Mouse (Mus musculus) T-helper 2 cell (primary cell): ENCODE data around the gene Fam76a.

Experiments used
- in situ Hi-C: fragments of 300-600 bp; cut with MboI, MseI; formaldehyde crosslinking; loops from one replicate; pipeline ENCODE4 v1.15.1; 2025; ENCODE audit warnings: high pct_unique_total_duplicates

Fam76a gene

GRCm38 (mm10) chr4:132922558-132923008 is at the start of gene Fam76a:
Gene Fam76a (minus strand): TSS chr4:132922558.
- in situ Hi-C loops = loop anchor here (10.0 kb wide), 1 partner anchor 88 kb away; no protein-coding TSS in a partner anchor

DNA sequence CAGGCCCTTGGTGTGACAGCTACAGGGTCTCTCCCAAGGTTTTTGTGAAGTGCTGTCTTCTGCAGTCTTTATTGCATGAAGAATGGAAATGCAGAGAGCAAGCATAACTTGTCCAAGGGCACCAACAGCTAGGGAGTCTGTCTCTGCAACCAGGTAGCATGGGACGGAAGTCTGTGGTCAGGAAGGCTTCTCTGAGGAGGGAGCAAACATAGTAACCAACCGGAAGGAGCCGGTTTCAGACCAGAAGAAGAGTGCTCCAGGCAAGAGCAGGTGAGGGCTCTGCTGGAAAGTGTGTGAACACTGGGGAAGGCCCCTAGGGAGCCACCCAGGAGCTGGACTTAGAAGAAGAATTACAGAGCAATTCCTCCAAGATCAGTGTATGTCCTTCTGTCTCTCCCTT is 49.7 kb upstream of the Fam76a start:
- in situ Hi-C loops = no loop called here

- in situ Hi-C loops = no loop called here
Measured at GRCm38 (mm10) chr4:132971601-132972000, 49.2 kb upstream of the Fam76a start.

DNA sequence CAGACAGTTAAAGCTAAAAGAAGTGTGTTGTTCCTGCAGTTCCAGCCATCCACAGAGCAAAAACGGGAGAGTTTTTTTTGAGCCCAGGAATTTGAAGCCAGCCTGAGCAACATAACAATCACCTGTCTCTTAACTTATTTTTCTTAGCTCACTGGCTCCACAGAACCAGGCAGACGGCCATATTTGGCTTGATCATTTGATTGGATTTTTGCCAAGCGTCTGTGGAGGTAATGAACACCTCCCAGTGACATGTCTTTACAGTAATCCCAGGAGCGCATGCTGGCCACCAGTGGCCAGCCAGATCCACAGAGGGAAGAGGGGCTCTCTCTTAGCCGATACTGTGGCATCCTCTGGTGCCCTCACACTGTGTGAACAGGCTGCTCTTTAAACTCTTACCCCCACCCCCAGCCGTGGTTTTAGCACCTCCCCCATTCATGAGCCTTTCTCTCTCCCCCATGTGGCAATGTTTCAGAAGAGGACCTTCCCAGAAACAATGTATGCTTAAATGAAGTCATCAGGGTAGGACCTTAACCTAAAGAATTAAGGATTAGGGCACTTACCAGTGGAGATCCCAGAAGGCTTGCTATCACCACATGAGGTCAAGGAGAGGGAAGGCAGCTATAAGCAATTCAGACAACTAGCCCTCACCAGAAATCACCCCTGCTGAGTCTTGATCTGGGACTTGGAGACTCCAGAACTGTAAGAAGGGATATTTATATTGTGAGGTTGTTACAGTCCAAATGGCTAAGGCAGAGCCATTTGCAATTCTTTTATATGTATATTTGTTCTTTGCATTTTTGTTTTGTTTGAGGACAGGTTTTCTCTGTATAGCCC is 46.0 kb upstream of the Fam76a start:
- in situ Hi-C loops = no loop called here

DNA sequence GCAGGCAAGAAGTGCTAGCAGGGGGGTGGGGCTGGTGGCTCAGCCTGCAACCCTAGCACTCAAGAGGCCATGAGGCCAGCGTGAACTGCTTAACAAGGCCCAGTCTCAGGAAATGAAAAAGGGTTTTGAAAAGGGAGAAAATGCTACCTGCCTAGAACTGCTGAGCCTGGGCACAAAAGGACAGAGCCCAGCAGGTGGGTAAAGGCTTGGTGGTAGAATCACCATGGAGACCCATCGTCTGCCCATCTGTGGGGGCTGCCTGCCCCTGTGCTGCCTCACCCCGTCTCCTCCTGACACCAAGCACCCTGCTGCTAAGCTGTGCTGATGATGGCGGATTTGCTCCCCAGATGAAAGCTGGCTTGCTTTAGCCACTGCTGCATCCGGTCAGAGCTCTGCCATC is 42.1 kb upstream of the Fam76a start:
- in situ Hi-C loops = loop anchor here (5.0 kb wide), 1 partner anchor 83 kb away; no protein-coding TSS in a partner anchor

GRCm38 (mm10) chr4:132964064-132964463 is 41.7 kb upstream of the Fam76a start:
- in situ Hi-C loops = loop anchor here (5.0 kb wide), 1 partner anchor 83 kb away; no protein-coding TSS in a partner anchor

- in situ Hi-C loops = loop anchor here (5.0 kb wide), 1 partner anchor 84 kb away; no protein-coding TSS in a partner anchor
Measured at GRCm38 (mm10) chr4:132963436-132963835, 41.1 kb upstream of the Fam76a start.

- in situ Hi-C loops = loop anchor here (5.0 kb wide), 1 partner anchor 85 kb away; no protein-coding TSS in a partner anchor
Measured at GRCm38 (mm10) chr4:132962628-132963027, 40.3 kb upstream of the Fam76a start.

DNA sequence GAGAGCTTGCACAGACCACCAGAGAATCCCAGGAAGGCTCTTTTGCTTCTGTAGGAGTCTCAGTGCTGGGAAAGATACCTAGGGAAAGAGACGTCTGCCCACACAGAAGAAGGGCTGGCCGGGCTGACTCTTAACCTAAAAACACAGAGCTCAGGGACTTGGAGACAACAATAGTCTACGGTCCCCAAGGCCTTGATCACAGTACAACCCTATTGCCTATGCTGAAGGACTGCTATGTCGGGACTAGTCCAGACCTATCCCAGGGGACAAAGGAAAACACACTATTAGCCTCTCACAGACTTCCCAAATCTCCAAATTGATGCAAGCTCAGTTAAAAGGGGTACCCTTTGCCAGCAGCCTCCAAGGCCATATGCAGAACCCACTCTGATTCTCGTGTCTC is 39.5 kb upstream of the Fam76a start:
- in situ Hi-C loops = loop anchor here (5.0 kb wide), 1 partner anchor 85 kb away; no protein-coding TSS in a partner anchor

DNA sequence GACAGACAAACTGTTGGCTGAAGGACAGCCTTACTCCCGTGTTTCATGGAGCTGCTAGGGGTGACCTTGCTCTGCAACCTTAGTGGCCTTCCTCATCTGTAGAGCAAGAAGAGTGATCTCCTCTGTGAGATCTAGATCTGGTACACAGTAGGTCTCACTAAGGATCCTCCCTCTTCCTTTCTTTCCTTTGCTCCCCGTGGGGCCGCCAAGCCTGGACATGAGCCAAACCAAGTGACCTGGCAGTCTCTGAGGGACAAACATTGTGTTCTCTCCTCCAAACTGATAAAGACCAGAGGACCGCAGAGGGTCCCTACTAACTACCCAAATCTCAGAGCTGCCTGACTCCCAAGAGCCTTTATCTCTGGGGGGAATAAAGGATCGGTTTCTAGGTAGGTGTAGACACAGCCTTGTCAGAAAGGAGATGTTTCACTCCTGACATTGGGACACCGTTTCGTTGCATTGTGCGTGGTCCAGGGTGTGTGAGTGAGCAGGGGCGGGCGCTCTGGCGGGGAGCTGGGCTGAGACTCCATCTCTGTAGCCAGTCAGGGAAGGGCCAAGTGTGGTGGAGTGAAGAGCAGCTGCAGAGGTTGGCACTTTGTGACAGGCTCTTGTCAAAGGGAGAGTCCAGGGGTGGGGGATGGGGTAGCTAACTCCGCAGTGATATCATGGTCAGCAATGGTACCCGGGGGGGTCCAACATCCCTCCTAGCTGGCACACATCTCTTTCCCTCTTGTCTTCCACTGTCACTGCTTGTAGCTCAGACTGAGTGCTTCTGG is 38.7 kb upstream of the Fam76a start:
- in situ Hi-C loops = loop anchor here (5.0 kb wide), 1 partner anchor 86 kb away; no protein-coding TSS in a partner anchor

- in situ Hi-C loops = loop anchor here (5.0 kb wide), 1 partner anchor 87 kb away; no protein-coding TSS in a partner anchor
Measured at GRCm38 (mm10) chr4:132960313-132960712, 38.0 kb upstream of the Fam76a start.

DNA sequence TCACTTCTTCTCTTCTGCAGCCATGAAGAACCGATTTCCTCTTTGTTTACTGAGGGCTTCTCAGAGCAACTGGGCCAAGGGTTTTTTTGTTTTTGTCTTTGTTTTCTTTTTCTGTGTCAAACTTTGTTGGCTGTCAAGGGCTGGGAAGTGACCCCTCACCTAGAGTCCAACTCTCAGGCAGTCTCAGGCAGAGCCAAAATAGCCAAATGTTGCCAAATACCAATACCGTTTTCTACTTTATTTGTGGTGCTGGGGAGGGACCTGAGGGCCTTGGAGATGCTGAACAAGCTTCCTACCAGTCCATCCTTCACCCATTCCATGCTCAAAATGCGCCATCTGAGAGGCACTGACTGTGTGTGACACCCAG is 37.3 kb upstream of the Fam76a start:
- in situ Hi-C loops = loop anchor here (5.0 kb wide), 1 partner anchor 88 kb away; no protein-coding TSS in a partner anchor

- in situ Hi-C loops = no loop called here
Measured at GRCm38 (mm10) chr4:132958741-132959678, 36.7 kb upstream of the Fam76a start.

- in situ Hi-C loops = no loop called here
Measured at GRCm38 (mm10) chr4:132955395-132955791, 33.0 kb upstream of the Fam76a start.

GRCm38 (mm10) chr4:132954530-132955394 is 32.4 kb upstream of the Fam76a start:
- in situ Hi-C loops = loop anchor here (5.0 kb wide), 1 partner anchor 48 kb away; no protein-coding TSS in a partner anchor

- in situ Hi-C loops = loop anchor here (5.0 kb wide), 1 partner anchor 51 kb away; no protein-coding TSS in a partner anchor
Measured at GRCm38 (mm10) chr4:132950999-132951398, 28.6 kb upstream of the Fam76a start.

GRCm38 (mm10) chr4:132949882-132950532 is 27.6 kb upstream of the Fam76a start:
- in situ Hi-C loops = loop anchor here (5.0 kb wide), 1 partner anchor 52 kb away; no protein-coding TSS in a partner anchor

DNA sequence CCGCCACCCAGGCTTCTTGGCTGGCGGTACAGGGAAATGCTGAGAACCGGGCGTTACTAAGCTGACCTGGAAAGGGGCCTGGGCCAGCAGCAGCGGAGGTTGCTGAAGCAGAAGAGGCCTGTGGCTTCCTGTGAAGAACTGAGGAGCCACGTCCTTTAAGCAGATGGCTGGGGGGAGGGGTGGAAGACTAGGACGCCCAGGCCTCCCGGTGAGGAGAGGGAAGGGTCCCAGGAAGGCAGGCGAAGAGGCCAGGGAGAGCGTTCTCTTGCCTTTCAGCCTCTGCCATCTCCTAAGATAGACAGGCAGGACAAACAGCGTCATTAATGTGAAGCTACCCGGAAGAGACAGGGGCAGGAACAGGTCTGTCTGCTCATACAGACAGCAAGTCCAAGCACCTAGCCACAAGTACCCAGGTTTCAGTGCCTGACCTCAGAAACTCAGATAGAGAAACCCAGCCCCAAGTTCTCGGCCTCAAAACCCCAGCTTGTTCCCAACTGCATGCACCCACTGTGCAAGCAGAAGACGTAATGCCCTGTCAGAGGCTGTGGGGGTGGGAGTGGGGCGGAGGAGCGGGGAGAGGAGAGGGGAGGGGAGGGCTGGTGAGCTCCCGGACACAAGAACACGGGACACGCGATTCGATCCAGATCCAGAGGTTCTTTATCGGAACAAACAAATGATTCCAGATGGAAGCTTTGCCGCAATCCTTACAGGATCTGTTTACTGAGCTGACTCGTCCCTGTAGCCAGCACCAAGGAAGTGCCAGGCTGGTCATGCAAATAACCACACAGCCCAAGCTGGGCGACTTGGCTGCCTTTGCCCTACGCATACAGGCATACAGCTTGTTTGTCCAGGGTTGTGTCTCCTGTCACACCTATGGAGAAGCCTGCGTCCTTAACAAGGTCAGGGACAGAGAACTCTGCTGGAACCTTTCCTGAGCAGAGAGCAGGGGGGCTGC is 24.0 kb upstream of the Fam76a start:
- in situ Hi-C loops = no loop called here
